Mouse (Mus musculus): ENCODE measurements around the gene Ubxn11.
A peak's percentile ranks its signal among the peaks of the same experiment; 100 is the strongest.

The Ubxn11 gene

DNA sequence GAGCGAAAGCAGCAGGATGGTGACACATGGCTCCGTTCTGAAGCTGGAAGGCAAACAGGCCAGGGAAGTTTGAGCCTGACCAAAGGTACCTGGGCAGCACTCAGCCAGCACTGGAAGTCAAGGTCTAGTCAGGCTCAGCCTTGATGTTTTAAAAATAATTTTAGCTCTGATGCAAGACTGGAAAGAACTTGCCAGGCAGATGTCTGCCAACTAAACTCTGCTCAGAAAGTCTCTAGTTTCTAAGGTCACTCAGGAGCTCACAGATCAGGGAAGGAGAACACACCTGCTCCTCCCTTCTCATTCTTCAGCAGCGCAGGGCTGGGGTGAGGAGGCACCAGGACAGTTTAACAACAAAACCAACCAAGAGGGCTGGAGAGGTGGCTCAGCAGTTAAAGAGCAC is 52.0 kb downstream of the Ubxn11 start:
- DNase-seq = no peak

DNA sequence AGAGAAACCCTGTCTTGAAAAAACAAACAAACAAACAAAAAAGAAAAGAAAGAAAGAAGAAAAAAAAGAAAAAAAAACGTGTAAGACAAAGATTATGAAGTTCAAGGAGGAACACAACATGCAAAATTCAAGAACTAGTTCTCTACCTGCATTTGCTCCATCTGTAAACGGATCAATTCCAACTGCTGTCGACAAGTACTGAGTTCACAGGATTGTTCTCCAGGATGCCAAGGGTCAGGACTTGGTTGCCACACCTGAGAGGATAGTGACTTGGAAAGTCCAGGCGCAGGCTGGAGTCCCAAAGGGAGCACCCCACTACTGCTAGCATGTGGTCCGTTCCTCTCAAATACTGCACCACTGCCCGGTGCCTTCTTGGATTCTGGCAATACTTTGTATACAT is 53.2 kb downstream of the Ubxn11 start:
- DNase-seq = no peak

DNA sequence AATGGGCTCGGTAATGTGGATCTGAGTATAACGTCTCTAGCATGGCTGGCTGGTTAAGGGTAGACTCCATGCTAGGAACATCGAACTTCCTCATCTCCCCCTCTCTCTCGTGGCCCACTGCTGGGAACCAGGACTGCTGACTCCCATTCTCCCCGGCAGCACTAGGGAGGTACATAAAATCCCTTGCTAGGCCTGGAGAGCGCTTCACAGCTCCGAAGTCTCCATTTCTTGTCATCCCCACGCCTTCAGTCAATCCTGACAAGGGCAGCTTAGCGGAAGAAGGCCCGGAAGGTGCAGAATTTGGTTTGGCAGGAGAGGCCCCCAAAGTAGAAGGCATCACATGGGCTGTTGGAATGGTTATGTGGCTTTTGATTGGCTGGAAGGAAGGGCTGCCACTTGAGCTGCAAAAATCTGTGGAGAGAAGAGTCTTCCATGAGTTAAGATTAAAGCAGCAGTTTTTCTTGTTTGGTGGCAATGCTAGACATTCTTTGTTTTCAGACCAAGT is 53.6 kb downstream of the Ubxn11 start:
- DNase-seq = no peak

DNA sequence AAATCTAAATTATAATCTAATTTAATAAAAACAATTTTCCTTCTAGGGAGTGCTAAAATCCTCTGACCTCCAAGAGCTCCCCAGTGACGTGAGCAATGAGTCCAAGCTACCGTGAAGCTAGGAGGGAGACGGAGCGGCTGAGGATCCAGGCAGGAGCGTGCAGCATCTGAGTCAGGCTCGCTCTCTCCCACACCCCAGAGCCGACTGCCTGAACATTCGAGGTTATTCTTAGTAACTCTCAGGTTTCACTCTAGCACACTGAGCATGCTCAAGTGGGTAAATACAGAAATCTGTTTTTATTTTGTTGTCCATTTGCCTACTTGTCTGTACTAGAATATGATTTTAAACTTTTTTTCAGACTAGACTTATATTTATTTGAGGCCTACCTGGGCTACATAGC is 54.4 kb downstream of the Ubxn11 start:
- DNase-seq = no peak

DNA sequence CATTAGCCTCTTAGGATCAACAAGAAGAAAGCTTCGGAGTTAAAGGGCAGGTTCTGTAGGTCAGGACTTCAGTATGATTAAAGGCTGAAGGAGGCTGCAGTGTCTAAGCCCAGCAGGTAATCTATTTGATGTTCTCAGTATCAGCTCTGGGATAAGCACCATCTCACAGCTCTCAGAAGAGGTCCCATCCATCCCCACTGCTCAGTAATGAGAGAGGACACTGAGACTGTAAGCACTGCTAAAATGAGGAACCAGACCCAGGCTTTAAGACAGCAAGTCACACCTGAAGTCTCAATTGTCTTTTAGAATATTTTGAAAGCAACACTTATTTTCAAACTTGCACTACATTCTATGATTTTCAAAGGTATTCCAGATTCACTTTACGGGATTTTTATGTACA is 55.2 kb downstream of the Ubxn11 start:
- DNase-seq = no peak

DNA sequence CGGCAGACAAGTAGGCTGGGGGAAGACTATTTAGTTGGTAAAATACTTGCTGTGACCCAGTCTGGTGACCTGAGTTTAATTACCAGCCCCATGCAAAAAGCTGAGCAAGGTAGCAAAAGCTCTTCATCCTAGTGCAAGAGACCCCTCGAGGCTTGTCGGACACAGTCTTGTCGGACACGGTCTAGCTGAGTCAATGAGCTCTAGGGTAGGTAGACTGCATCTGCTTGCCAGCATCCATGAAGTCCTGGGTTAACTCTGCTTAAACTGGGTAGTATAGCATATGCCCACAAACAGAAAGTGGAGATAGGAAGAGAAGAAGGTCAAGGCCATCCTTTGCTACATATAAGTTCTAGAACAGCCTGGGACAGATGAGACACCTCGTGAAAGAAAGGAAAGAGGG is 56.4 kb downstream of the Ubxn11 start:
- DNase-seq = no peak

DNA sequence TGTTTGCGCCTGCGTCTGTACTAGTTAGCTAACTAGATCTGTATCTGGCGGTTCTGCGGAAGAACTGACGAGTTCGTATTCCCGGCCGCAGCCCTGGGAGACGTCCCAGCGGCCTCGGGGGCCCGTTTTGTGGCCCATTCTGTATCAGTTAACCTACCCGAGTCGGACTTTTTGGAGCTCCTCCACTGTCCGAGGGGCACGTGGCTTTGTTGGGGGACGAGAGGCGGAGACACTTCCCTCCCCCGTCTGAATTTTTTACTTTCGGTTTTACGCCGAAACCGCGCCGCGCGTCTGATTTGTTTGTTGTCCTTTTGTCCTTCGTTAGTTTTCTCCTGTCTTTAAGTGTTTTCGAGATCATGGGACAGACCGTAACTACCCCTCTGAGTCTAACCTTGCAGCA is 57.7 kb downstream of the Ubxn11 start:
- DNase-seq = peak; percentile 33

DNA sequence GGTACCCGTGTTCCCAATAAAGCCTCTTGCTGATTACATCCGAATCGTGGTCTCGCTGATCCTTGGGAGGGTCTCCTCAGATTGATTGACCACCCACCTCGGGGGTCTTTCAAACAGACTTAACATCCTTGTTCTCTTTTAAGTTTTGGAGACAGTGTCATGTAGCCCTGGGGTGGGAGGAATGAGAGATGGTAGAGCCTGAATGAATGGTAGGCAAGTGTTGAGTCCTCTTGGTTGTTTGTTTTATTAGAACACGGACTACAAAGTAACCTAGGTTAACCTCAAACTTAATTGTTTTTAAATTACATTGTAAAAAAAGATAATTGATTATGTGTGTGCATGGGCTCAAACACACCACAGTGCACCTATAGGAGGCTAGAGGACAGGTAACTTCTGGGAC is 62.2 kb downstream of the Ubxn11 start:
- no peak for DNase-seq

DNA sequence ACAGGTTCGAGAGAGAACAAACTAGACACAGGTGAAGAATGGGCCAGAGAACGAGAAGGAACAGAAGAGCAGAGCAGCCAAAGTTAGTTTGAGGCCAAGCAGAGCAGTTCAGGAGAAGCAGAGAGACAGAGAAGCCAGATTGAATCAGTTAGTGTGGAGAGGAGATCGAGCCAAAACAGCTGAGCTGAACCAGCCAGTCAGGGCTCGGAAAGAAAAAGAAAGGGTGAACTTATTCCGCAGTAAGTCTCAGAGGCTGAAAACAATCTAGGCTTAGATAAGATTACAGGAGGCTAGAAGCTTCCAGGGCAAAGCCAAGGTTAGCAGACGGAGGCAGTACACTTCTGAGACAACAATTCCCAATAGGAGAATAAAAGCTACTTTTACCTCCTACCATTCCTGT is 62.7 kb downstream of the Ubxn11 start:
- DNase-seq = no peak

DNA sequence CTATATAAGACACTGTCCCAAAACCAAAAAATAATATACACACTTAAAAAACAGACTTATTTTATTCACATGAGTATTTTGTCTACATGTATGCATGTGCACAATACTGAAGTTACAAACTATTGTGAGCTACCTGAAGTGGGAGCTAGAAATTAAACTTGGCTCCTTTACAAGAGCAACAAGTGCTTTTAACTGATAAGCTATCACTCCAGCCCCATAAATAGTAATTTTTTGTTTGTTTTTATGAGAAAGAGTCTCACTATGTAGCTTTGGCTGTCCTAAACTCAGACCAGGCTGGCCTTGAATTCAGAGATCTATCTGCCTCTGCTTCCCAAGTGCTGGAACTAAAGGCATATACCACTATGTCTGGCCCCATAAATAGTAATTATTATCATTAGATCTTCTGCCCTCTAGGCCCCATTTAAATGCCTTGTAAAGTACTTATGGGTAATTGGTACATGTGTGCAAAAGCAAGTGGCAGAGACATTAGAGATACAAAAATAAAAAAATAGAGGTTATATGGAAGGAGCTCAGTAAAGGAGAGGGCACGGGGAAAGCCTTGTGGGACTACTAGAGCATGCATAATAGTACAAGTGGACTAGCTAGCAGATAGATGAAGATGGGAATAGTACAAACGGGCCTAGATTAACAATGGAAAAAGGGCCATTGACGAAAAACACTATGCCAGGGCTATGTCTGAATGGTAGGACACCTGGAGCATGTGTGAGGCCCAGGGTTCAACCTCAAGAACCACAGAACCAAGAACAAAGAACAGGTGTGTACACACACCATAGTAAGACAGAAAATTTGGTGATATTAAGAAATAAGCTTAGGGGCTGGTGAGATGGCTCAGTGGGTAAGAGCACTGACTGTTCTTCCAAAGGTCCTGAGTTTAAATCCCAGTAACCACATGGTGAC is 63.4 kb downstream of the Ubxn11 start:
- DNase-seq = no peak

DNA sequence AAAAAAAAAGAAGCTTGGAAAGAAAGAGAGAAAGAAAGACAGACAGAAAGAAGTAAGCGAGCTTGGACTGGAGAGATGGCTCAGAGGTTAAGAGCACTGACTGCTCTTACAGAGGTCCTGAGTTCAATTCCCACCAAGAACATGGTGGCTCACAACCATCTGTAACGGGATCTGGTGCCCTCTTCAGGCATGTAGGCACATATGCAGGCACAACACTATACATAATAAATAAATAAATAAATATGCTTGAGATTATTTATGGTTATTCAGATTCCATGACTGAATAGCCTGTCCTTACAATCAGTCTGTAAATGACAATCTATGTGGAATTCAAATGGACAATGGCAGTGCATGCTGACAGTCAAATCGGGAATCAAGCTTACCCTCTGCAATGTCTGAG is 64.5 kb downstream of the Ubxn11 start:
- DNase-seq = no peak

DNA sequence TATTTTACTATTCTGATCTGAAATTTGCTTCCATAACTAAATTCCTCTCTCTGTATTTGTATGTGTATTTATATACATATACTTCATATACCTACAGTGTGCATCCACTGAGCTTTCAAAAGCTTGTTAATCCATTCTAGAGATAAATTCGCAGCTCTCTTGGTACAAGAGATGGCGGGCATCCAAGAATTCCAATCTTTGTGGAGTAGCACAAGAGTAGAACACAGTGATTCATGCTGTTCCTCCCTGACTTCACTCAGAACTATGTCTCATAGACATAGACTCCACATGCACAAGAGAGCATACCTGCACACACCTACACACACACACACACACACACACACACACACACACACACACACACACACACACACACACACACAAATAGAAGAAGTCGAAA is 70.0 kb downstream of the Ubxn11 start:
- no peak for DNase-seq
